Mouse (Mus musculus) adrenal gland, adult 8-10 months (tissue): Measurements from ENCODE around the gene Gpr152. TPM values are rescaled to one million over a fixed set of nuclear protein-coding genes. Genes with fewer than 3 reads are reported as not detected.

ENCODE experiments used
- DNase-seq: peaks from one replicate; pipeline ENCODE4 v3.0.0; 2022
- total RNA-seq, 4 experiments: library from RNA; stranded (reverse); gene quantifications; 2 replicates each; pipeline ENCODE4 v1.2.4; 2022

Gene Gpr152
- total RNA-seq, 4 experiments from 2014 or later, result 0.06 to 0.08 TPM; not detected in 2

GRCm38 (mm10) chr19:4175368-4175947 is 35.9 kb downstream of the Gpr152 start, which contains the start of gene Carns1:
Gene Carns1, minus strand, starts transcription at chr19:4175479.
- DNase-seq, result no peak

- DNase-seq, result no peak
Observed at GRCm38 (mm10) chr19:4180411-4180810, 40.8 kb downstream of the Gpr152 start.

- peak; percentile 76 for DNase-seq
Observed at GRCm38 (mm10) chr19:4181892-4182291, 42.3 kb downstream of the Gpr152 start.

- DNase-seq, result no peak
Observed at GRCm38 (mm10) chr19:4183689-4184088, 44.1 kb downstream of the Gpr152 start.

GRCm38 (mm10) chr19:4184976-4185975 is 45.7 kb downstream of the Gpr152 start:
- no peak for DNase-seq

- no peak for DNase-seq
Observed at GRCm38 (mm10) chr19:4187303-4187702, 47.7 kb downstream of the Gpr152 start.

GRCm38 (mm10) chr19:4189051-4189620 is 49.5 kb downstream of the Gpr152 start:
- DNase-seq, result no peak

GRCm38 (mm10) chr19:4190831-4191334 is 51.3 kb downstream of the Gpr152 start, which contains the start of gene Tbc1d10c:
Gene Tbc1d10c, minus strand, starts transcription at chr19:4191284.
- no peak for DNase-seq

GRCm38 (mm10) chr19:4191528-4192250 is 52.1 kb downstream of the Gpr152 start, which contains the start of gene Ppp1ca:
Gene Ppp1ca, plus strand, starts transcription at chr19:4192065.
- peak; percentile 91 for DNase-seq

- no peak for DNase-seq
Observed at GRCm38 (mm10) chr19:4192251-4192985, 52.8 kb downstream of the Gpr152 start.

- DNase-seq, result no peak
Observed at GRCm38 (mm10) chr19:4193129-4193528, 53.5 kb downstream of the Gpr152 start.

GRCm38 (mm10) chr19:4194021-4194724 is 54.6 kb downstream of the Gpr152 start:
- no peak for DNase-seq

GRCm38 (mm10) chr19:4194776-4195650 is 55.4 kb downstream of the Gpr152 start:
- no peak for DNase-seq

Other genes starting within 250 kb of the Gpr152 start
- gene Tcirg1, start 232.7 kb upstream of the Gpr152 start, total RNA-seq, result 100 to 1,000 TPM in 2 of 4 experiments, 10 to 100 TPM in 2; 55.6 to 133 (median 95.0) TPM
- 100 to 1,000 TPM; 241 to 358 (median 291) TPM for gene Ndufs8, start 227.0 kb upstream of the Gpr152 start, total RNA-seq
- 100 to 1,000 TPM in 2 of 4 experiments, 10 to 100 TPM in 2; 35.5 to 262 (median 145) TPM for gene Aldh3b1, start 210.0 kb upstream of the Gpr152 start, total RNA-seq
- 10 to 100 TPM; 69.4 to 85.5 (median 71.5) TPM for gene Unc93b1, start 204.6 kb upstream of the Gpr152 start, total RNA-seq
- 1 to 10 TPM in 2 of 4 experiments, under 1 TPM in 2; 0.11 to 1.5 (median 0.88) TPM for gene Aldh3b3, start 181.1 kb upstream of the Gpr152 start, total RNA-seq
- gene Aldh3b2, start 167.5 kb upstream of the Gpr152 start, total RNA-seq, result 10 to 100 TPM in 2 of 4 experiments, 1 to 10 TPM in 2; 4.5 to 15.8 (median 9.7) TPM
- 10 to 100 TPM; 17.9 to 37.7 (median 23.4) TPM for gene Acy3, start 153.2 kb upstream of the Gpr152 start, total RNA-seq
- not detected for gene Tbx10, start 147.0 kb upstream of the Gpr152 start, total RNA-seq
- 10 to 100 TPM; 22.8 to 27.3 (median 24.7) TPM for gene Nudt8, start 139.2 kb upstream of the Gpr152 start, total RNA-seq
- 1 to 10 TPM in 3 of 4 experiments, under 1 TPM in 1; 0.61 to 1.7 (median 1.3) TPM for gene Gm49405, start 139.2 kb upstream of the Gpr152 start, total RNA-seq
- 1 to 10 TPM; 1.5 to 2.5 (median 1.7) TPM for gene Doc2g, start 136.5 kb upstream of the Gpr152 start, total RNA-seq
- 100 to 1,000 TPM; 235 to 340 (median 280) TPM for gene Ndufv1, start 127.0 kb upstream of the Gpr152 start, total RNA-seq
- 100 to 1,000 TPM; 366 to 409 (median 394) TPM for gene Gstp1, start 101.8 kb upstream of the Gpr152 start, total RNA-seq
- 10 to 100 TPM; 45.4 to 79.1 (median 67.8) TPM for gene Gstp2, start 93.8 kb upstream of the Gpr152 start, total RNA-seq
- 1 to 10 TPM in 1 of 4 experiments, under 1 TPM in 3; 0.56 to 1.1 (median 0.77) TPM for gene Gstp3, start 80.2 kb upstream of the Gpr152 start, total RNA-seq
- gene Cabp2, start 58.2 kb upstream of the Gpr152 start, total RNA-seq, result not detected
- 100 to 1,000 TPM; 100 to 146 (median 129) TPM for gene Cdk2ap2, start 42.6 kb upstream of the Gpr152 start, total RNA-seq
- 100 to 1,000 TPM in 1 of 4 experiments, 10 to 100 TPM in 3; 57.1 to 119 (median 84.1) TPM for gene Pitpnm1, start 39.8 kb upstream of the Gpr152 start, total RNA-seq
- gene Aip, start 13.9 kb upstream of the Gpr152 start, total RNA-seq, result 100 to 1,000 TPM; 129 to 143 (median 134) TPM
- gene Cabp4, start 4.2 kb downstream of the Gpr152 start, total RNA-seq, result under 1 TPM; 0.23 to 0.59 (median 0.39) TPM
- gene Coro1b, start 8.8 kb downstream of the Gpr152 start, total RNA-seq, result 100 to 1,000 TPM; 174 to 210 (median 184) TPM
- 1 to 10 TPM; 2.2 to 4.4 (median 3.4) TPM for gene Ptprcap, start 13.8 kb downstream of the Gpr152 start, total RNA-seq
- 10 to 100 TPM; 29.2 to 53.0 (median 46.7) TPM for gene Rps6kb2, start 23.6 kb downstream of the Gpr152 start, total RNA-seq
- 1 to 10 TPM; 3.6 to 6.8 (median 5.2) TPM for gene Carns1, start 35.7 kb downstream of the Gpr152 start, total RNA-seq
- gene Tbc1d10c, start 51.5 kb downstream of the Gpr152 start, total RNA-seq, result 1 to 10 TPM; 1.6 to 2.8 (median 1.9) TPM
- 100 to 1,000 TPM; 371 to 396 (median 387) TPM for gene Ppp1ca, start 52.3 kb downstream of the Gpr152 start, total RNA-seq
- 10 to 100 TPM in 3 of 4 experiments, 1 to 10 TPM in 1; 8.7 to 14.3 (median 11.9) TPM for gene Rad9a, start 61.9 kb downstream of the Gpr152 start, total RNA-seq
- 10 to 100 TPM in 1 of 4 experiments, 1 to 10 TPM in 3; 4.5 to 14.4 (median 7.6) TPM for gene Clcf1, start 74.5 kb downstream of the Gpr152 start, total RNA-seq
- not detected for gene AC109138.7, start 74.6 kb downstream of the Gpr152 start, total RNA-seq
- gene Pold4, start 92.1 kb downstream of the Gpr152 start, total RNA-seq, result 10 to 100 TPM; 39.0 to 53.5 (median 52.4) TPM
- gene Ssh3, start 129.4 kb downstream of the Gpr152 start, total RNA-seq, result 10 to 100 TPM; 30.8 to 55.1 (median 46.6) TPM
- gene Ankrd13d, start 143.3 kb downstream of the Gpr152 start, total RNA-seq, result 10 to 100 TPM in 1 of 4 experiments, 1 to 10 TPM in 3; 4.3 to 10.6 (median 6.8) TPM
- gene Grk2, start 166.4 kb downstream of the Gpr152 start, total RNA-seq, result 10 to 100 TPM; 42.3 to 71.6 (median 53.0) TPM